Mouse (Mus musculus): ENCODE measurements around the gene Setd5. TPM values are rescaled to one million over a fixed set of nuclear protein-coding genes. Genes with fewer than 3 reads are reported as not detected.

Gene Setd5
- total RNA-seq, 2 experiments from 2014 or later = 133 to 135 TPM

DNA sequence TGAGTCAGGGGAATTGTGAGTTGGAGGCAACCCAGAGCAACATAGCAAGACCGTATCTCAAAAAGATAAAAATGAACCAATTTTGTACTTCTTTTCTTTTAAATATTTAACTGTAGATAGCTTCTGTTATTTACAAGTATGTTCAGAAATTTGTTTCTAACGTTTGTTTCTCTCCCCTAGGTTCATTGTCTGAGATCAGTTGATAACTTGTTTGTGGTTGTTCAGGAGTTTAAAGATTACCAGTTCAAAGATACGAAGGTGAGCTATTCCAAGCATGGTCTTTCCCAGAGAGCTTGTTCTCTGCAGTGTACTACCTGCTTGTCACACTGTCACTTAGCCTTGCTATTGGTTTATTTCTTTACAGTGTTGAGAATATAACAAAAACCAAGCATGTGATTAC, 28.0 kb upstream of the Setd5 start:
- intact Hi-C loops (cut with DNase I) = no loop called here
- DNase-seq (ENCODE audit: extremely low spot score in 1 of 2, low spot score in 2 of 2) = no peak

DNA sequence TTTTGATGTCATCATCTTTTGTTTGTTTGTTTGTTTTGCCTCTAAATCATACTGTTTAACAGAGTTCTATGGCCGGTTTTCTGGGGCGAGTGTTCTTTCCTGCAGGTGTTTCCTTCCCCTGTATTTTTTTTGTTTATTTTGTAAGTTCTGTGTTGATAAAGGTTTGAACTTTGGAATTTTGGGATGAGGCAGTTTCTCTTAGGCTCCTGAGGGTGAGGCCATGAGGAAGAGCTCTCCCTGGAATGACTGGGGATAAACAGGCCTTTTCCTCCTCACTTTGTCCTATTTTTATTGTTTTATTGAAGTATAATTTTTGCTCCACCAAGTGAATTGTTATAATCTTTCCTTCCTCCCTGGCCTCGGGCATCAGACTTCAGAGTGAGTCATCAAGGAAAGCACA, 24.2 kb upstream of the Setd5 start:
- intact Hi-C loops (cut with DNase I) = loop anchor here (10.0 kb wide), 1 partner anchor 262 kb away; no protein-coding TSS in a partner anchor
- no peak for DNase-seq (ENCODE audit: extremely low spot score in 1 of 2, low spot score in 2 of 2)

DNA sequence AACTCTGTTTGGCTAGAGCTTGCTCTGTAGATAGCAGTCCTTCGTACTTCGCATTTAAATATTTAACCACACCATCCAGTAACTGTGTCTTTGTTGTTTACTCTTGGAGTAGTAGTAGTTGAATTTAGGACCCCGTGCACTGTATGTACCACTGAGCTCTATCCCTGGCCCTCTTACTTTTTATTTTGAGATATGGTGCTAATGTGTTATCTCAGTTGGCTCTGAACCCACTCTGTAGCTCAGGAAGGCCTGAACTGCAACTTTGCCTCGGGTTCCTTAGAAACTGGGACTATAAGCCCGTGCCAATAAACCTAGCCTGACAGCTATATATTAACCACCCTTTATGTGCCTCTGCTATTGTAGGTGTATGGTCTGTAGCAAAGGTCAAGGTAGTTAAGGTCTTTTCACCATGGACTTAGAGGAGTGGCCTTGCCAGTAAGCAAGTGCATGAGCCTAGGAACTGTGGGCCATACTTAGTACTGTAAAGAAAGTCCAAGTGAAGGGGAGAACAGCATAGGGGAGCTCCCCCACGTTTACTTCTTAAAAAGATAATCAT, 22.5 kb upstream of the Setd5 start:
- DNase-seq (ENCODE audit: extremely low spot score in 1 of 2, low spot score in 2 of 2) = no peak
- intact Hi-C loops (cut with DNase I) = loop anchor here (5.0 to 10.0 kb wide), 3 partner anchors 68 to 260 kb away; no protein-coding TSS in a partner anchor

DNA sequence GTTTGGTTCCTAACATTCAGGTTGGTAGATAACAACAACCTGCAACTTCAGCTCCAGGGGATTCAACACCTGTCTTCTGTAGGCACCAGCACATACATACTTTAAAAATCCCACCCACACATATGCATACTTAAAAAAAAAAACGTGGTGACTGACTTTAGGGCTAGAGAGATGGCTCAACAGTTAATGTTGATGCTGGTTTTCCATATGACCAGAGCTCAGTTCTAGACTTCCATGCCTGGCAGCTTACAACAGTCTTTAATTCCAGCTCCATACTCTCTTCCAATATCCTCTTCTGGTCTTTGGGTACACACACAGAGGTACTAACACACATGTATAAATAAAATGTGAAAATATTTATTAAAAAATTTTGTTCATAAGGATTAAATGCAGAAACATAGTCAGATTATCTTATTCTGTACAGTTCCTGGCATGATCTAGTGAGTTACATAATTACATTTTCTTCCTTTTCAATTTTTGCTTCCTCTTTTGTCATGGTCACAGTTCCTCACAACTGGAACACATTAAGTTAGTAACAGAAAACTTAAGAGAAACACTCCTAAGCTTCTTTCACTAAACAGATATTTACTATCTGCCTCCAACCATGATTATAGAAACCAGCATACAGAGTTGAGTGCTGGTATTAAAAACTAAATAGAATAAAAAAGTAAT, 16.1 kb upstream of the Setd5 start:
- intact Hi-C loops (cut with DNase I) = no loop called here
- no peak for DNase-seq (ENCODE audit: extremely low spot score in 1 of 2, low spot score in 2 of 2)

DNA sequence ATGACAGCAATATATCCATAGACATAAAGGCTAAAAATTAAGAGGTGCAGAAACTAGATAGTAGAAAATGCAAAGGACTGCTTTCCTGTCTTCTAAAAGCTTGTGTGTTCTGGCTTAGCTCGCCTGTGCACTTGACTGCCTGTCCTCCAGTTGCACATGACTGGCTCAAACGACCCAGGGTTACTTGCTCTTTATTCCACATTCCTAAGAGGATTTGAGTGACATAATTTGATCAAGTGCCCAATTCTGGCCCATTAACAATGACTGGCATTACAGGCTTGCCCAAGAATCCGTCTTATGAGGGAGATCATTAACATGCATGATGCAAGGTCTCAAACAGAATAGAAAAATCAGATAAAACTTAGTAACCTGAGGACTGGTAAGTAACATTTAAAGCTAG, 14.9 kb upstream of the Setd5 start:
- DNase-seq (ENCODE audit: extremely low spot score in 1 of 2, low spot score in 2 of 2) = no peak
- intact Hi-C loops (cut with DNase I) = no loop called here

DNA sequence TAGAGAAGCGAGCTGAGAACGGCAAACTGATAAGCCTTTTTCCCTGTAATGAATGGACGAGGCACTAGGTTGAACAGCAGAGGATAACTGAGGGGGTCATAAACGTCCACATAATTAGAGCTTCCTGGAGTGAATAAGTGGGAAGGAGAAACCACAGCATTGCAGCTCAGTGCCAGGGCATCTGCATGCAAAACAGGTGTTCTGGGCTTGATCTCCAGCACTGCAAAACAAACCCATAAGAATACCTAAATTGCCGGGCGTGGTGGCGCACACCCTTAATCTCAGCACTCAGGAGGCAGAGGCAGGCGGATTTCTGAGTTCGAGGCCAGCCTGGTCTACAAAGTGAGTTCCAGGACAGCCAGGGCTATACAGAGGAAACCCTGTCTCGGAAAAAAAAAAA, 13.8 kb upstream of the Setd5 start:
- intact Hi-C loops (cut with DNase I) = no loop called here
- DNase-seq (ENCODE audit: extremely low spot score in 1 of 2, low spot score in 2 of 2) = no peak

DNA sequence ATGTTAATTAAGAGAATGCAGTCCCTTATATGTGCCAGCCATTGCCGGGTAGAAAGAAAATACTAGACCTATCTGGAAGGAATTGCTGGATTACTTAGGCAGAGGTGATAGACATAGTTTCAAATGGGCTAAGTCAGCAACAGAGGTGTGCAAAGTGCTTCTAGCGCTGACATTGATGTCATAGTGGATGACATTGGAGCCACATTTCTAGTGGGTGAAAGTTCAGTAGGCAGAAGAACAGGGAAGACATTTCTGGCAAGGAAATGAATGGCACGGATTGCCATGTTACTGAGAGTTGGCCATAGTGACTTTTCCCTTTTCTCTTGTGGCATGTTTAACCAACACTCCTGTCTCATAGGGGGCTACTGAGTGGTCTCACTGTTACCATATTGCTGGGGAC, 12.0 kb upstream of the Setd5 start:
- no peak for DNase-seq (ENCODE audit: extremely low spot score in 1 of 2, low spot score in 2 of 2)
- intact Hi-C loops (cut with DNase I) = loop anchor here (5.0 kb wide), 1 partner anchor 47 kb away; no protein-coding TSS in a partner anchor

DNA sequence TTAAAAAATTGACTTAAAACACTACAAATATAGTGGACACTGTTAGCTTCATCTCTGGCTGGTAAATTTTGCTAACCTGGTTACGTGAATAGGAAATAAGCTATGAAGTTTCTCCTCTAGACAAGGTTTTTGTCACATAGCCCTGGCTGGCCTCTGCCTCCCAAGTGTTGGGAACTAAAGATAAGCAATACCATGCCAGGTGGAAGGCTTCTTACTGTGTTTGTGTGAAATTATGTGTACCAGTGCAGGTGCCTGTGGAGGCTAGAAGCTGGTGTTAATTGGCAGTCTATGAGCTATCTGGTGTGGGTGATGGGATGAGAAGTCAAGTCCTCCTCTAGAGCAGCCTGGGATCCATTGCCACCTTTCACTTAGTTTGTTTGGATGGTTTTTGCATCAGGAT, 8.0 kb upstream of the Setd5 start:
- intact Hi-C loops (cut with DNase I) = loop anchor here (5.0 kb wide), 1 partner anchor 43 kb away; no protein-coding TSS in a partner anchor
- no peak for DNase-seq (ENCODE audit: extremely low spot score in 1 of 2, low spot score in 2 of 2)

DNA sequence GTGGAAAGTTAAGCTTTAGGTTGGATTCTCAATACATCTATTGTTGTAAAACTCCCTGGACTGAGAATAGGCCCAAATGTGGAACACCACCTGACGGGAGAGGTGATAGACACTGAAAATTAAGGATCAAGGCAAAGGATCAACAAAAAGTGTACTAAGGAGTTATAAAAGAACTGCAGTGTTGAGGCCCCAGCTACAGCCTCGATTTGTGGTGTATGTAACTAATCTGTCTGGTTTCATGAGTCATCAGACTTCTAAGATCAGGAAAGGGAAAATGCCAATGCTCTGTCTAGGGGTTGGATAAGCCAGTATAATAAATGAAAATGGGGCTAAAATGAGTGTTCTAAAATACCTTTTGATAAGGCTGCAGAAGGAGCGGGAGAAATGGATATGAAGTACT, 1.9 kb upstream of the Setd5 start:
- intact Hi-C loops (cut with DNase I) = no loop called here
- DNase-seq (ENCODE audit: extremely low spot score in 1 of 2, low spot score in 2 of 2) = no peak

DNA sequence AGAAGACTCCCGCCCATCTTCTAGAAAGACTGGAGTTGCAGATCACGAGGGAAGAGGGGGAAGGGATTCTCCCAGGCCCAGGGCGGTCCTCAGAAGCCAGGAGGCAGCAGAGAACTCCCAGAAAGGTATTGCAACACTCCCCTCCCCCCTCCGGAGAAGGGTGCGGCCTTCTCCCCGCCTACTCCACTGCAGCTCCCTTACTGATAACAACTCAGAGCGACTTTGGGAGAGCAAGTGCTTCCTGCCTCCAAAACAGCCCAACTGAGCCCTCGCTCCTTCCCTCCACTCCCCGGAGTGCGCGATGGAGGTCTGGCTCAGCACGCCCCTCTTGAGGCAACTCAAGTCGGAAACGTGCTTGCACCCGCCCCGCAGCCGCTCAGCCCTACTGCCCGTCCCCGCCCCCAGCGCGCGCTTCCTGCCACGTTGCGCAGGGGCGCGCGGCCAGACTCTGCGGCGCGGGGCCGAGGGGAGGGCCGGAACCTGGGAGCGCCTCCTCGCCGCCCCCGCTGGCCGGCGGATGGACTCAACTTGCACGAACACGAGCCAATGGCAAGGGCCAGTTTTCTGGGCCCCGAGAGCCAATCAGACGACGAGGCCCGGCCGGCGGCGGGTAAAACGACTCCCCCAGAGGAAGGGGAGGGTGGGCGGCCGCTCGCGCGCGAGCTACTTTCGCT, 1.0 kb upstream of the Setd5 start:
- intact Hi-C loops (cut with DNase I) = no loop called here
- DNase-seq (ENCODE audit: extremely low spot score in 1 of 2, low spot score in 2 of 2) = peak; percentile 87 to 99

DNA sequence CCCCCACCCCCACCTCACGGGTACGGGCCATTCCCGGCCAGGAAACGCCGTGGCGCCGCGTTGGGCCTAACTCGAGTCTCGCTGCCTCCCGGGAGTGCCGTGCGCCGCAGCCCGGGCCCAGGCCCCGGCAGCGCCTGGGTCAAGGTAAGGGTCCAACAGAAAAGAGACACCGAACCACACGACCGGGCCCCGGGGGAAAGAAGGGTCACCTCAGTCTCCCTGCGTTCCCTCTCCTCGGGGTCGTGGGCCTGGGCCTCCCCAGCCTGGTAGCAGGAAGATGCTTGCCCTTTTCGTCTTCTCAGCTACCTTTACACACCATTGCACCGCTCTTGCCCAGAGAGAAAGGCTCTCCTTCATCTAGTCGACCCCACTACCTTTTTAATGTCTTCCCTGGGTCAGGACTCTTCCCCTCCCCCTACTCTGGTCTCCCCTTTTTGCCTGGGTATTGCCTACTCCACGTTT, 435 bp downstream of the Setd5 start:
- intact Hi-C loops (cut with DNase I) = no loop called here
- DNase-seq (ENCODE audit: extremely low spot score in 1 of 2, low spot score in 2 of 2) = peak in 1 of 2 experiments; percentile 27

DNA sequence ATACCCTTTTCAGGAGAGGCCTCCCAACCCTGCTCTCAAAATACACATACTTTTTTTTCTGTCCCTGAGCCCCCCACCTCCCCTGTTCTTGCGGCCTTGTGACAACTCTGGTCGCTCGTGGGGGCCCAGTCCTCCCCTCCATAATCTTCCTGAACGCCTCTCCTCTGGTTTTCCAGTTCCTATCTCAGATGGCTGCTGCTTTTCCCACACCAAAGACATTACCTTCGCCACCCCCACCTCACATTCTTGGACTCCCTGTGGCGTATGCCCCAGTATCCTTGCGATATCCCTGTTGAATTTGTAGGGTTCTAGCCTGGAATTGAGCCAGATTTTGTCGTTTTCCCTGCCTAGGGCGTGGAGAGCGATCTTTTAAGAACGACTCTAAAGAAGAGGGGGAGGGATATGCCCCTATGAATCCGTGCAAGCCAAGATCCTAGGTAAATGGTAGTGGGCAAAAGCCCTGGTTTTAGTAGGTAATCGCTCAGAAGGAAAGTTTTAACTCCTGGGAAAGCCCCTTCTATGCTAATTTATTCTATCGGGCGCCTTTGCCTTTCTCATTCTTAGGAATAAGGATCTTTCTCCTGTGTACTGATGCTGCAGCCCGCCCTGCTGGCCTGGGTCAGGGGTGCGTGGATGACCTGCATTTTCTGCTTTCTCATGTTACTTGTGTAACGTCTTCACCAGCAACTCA, 1.0 kb downstream of the Setd5 start:
- peak; percentile 34 to 50 for DNase-seq (ENCODE audit: extremely low spot score in 1 of 2, low spot score in 2 of 2)
- intact Hi-C loops (cut with DNase I) = no loop called here

DNA sequence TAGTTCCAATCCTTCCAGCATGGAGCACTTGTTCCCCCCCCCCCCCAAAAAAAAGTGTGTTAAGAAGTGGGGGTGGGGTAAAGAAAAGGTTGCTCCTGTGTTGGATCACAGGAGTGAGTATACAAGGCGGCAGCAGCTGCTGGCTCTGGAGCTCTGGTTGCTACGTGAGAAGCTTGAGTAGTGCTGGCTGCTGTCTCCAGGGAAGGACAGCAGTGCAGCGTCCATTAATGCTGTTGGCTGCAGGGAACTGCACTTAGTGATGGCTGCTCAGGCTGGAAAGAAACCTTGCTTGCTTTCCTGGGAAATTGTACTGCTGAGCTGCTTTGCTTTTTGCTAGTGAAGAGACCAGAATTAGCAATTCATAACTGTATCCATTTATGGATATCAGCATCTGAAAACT, 2.3 kb downstream of the Setd5 start:
- intact Hi-C loops (cut with DNase I) = no loop called here

DNA sequence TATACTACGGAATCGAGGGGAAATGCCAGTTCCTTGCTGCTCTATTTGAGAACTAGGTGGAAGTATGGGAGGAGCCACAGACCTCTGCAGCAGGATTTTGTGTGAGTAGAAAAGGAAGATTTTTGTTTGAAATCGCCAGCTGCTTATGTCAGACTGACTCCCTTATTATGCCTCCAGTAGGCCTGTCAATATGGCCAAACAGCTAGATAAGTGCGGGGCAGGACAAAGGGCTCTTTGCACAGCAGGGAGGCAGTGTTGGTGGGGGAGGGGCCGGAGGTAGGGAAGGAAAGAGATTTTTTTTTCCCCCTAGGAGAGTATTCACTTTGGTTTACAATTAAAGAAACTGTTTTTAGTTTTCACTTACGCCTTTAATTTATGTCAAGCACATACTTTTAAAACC, 5.1 kb downstream of the Setd5 start:
- peak in 1 of 2 experiments; percentile 64 for DNase-seq (ENCODE audit: extremely low spot score in 1 of 2, low spot score in 2 of 2)
- intact Hi-C loops (cut with DNase I) = no loop called here

More for the DNA sequence above, 2.3 kb downstream of the Setd5 start:
- DNase-seq (ENCODE audit: extremely low spot score in 1 of 2, low spot score in 2 of 2) = peak; percentile 23 to 50

DNA sequence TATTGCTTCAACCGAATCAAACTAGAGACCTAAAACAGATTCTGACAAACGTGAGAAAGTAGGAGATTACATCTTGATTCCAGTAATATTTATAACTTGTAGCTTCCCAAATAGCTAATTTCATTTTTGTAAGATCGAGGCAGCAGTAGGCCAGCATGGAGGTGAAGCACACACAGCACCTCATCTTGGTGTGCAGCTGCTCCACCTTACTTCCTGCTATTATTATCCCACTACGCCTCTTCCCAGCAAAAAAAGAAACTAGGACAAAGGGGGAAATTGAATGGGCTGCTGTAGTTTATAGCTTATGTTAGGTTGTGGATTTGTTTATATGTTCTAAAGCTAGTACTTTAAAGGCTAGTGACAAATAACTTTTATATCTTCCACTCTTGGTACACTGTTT, 7.4 kb downstream of the Setd5 start:
- DNase-seq (ENCODE audit: extremely low spot score in 1 of 2, low spot score in 2 of 2) = no peak
- intact Hi-C loops (cut with DNase I) = no loop called here

DNA sequence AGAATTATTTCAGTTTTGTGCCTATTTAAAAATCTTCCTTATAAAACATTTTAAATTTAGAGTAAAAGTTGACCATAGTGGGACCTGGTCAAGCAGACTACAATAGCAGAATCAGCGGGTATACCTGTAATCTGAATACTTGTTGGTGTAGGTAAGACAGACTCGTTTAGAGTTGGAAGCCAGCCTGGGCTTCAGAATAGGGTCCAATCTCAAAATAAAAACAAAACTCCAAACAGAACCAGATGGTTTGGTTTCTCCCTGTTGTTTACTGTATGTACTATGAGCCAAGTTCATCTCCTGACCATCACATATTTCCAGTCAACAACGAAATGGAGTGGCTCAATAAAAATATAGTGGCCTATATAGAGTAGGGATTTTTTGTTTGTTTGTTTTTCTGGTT, 16.0 kb downstream of the Setd5 start:
- no peak for DNase-seq (ENCODE audit: extremely low spot score in 1 of 2, low spot score in 2 of 2)
- intact Hi-C loops (cut with DNase I) = no loop called here

DNA sequence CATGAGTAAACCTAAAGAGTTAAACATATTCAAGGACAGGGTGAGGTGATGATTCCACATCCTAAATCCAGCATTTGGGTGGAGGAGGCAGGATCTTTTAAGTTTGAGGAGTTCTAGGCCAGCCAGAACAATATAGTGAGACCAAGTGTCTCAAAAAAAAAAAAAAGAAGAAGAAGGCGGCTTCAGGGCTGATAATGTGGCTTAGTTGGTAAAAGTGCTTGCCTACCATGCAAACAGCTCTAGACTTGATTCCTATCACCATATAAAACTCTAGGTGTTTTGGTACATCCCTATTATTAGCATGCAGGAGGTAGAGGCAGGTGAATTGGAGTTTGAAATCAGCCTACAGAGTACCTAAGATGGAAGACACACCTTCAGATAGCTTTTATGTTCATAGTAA, 18.4 kb downstream of the Setd5 start:
- no peak for DNase-seq (ENCODE audit: extremely low spot score in 1 of 2, low spot score in 2 of 2)
- intact Hi-C loops (cut with DNase I) = no loop called here

DNA sequence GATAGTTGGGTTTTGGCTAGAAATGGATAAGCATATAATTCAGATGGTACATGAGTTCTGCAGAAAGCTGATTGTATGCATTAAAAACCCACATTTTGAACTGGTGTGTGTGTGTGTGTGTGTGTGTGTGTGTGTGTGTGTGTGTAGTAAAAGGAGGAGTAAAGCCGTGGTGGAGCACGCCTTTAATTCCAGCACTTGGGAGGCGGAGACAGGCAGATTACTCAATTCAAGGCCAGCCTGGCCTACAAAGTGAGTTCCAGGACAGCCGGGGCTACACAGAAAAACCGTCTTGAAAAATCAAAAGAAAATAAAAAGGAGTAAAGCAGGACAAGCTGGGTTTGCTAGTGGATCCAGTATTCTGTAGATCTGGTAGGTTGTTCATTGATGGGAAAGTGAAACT, 20.5 kb downstream of the Setd5 start:
- DNase-seq (ENCODE audit: extremely low spot score in 1 of 2, low spot score in 2 of 2) = no peak
- intact Hi-C loops (cut with DNase I) = no loop called here

DNA sequence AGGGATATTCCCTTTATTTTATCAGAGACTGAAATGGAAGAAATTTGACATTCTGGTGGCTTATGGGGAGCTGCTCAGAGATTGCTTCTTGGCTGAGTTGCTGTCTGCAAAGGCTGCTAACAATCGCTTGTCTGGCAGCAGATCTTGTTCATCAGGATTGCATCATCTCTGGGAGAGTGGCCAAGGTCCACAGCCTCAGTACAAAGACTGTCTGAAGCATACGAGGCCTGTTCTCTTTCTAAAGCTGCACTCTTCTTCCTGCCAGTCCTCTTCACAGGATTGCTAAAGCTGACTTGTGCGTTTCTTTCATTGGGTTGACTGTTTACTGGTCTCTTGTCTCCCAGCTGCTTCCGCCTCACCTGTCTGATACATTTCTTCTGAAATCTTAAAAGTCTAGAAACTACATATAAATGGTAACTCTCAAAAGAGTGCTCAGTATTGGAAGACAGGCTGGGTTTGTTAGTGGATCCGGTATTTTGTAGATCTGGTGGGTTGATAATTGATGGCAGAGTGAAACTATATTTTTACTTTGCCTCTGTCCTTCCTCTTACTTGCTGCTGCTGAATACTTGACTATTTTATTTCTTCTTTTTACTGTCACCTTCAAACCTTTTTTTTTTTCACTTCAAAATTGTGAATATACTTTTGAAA, 22.6 kb downstream of the Setd5 start:
- peak; percentile 90 to 91 for DNase-seq (ENCODE audit: extremely low spot score in 1 of 2, low spot score in 2 of 2)
- intact Hi-C loops (cut with DNase I) = no loop called here
